Mouse (Mus musculus) adrenal gland, postnatal 25 days (tissue): Measurements from ENCODE around the gene Slc6a12. TPM values are rescaled to one million over a fixed set of nuclear protein-coding genes. Genes with fewer than 3 reads are reported as not detected.

Experiments
- DNase-seq: peaks from one replicate; pipeline ENCODE4 v3.0.0; 2021; ENCODE audit warnings: mixed read lengths
- microRNA-seq, 2 experiments: library from miRNA; unstranded; fragments of <30 nt; microRNA quantifications; one replicate each; pipeline ENCODE4 v1.2.0; 2021
- total RNA-seq: library from RNA; stranded (reverse); gene quantifications from 2 replicates; pipeline ENCODE4 v1.2.3, GENCODE M21; 2021

Slc6a12 gene
- total RNA-seq, 1 experiment from 2014 or later = 0.36 TPM

DNA sequence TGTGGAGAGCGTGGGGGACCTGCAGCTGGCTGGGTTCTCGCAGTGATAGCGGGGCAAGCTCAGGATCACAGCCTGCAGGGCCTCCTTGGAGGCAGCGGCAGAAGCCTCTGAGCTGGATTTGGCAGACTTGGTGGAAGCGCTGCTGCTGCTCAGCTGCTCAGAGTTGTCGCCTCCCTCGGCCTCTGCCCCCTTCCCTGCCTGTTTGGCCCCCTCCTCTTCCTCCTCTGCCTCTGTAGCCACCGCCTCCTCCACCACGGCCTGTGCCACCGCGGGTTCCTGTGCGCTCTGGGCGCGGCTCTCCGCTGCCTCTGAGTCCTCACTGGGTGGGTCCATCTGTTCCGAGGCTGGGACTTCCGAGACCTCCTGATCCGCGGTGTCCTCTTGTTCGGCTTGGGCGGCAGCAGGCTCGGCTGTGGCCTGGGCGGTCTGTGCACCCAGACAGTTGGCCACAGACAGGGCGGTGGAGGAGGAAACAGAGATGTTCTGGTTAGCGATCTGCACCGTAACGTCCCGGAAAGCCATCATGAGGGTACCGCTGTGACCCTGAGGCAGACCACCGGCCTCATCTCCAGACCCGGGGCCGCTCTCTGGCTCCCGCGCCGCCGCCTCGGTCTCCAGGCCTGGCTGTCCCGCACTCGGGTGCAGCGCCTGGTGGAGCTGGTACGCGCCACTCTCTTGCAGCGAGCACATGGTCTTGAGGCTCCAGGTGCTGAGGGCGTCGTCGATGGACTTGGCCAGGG lies 69.9 kb downstream of the Slc6a12 start:
- DNase-seq = no peak

Small RNA genes within 50 kb of the gene (microRNA-seq; reads per million reads assigned to microRNA genes)
- 0 reads per million in 2 experiments for gene Gm24855

Other genes with a start within 250 kb of the Slc6a12 start
- gene Mical3, start 212.1 kb upstream of the Slc6a12 start, total RNA-seq = 65.9 and 72.6 TPM in 2 replicates
- gene Pex26, start 159.4 kb upstream of the Slc6a12 start, total RNA-seq = 16.1 and 17.2 TPM in 2 replicates
- gene Tuba8, start 132.4 kb upstream of the Slc6a12 start, total RNA-seq = 5.3 and 8.0 TPM in 2 replicates
- gene Usp18, start 97.2 kb upstream of the Slc6a12 start, total RNA-seq = 1.4 and 2.2 TPM in 2 replicates
- 1.4 and 2.3 TPM in 2 replicates for gene Slc6a13, start 42.8 kb upstream of the Slc6a12 start, total RNA-seq
- gene Iqsec3, start 130.6 kb downstream of the Slc6a12 start, total RNA-seq = 3.7 and 4.7 TPM in 2 replicates